Mouse (Mus musculus) macrophage (primary cell): ENCODE measurements around the gene Nfu1. TPM values are rescaled to one million over a fixed set of nuclear protein-coding genes. Genes with fewer than 3 reads are reported as not detected.
A peak's percentile ranks its signal among the peaks of the same experiment; 100 is the strongest.

Source experiments
- H3K27ac ChIP-seq: fragments of 350-480 bp; formaldehyde crosslinking; 2 replicates; pipeline ENCODE4 v1.9.0; 2021
- H3K36me3 ChIP-seq: fragments of 350-480 bp; formaldehyde crosslinking; 2 replicates; pipeline ENCODE4 v1.9.0; 2021; ENCODE audit errors: inconsistent target
- H3K4me3 ChIP-seq: fragments of 350-480 bp; formaldehyde crosslinking; 2 replicates; pipeline ENCODE4 v1.9.0; 2021; ENCODE audit errors: inconsistent target
- H3K79me2 ChIP-seq: fragments of 350-480 bp; formaldehyde crosslinking; 2 replicates; pipeline ENCODE4 v1.9.0; 2021; ENCODE audit errors: inconsistent target
- WGBS: methylation state at CpG from one replicate; pipeline ENCODE4 v1.1.7; 2026; ENCODE audit warnings: inconsistent platforms; ENCODE audit not compliant: missing documents; 5-methylcytosine and 5-hydroxymethylcytosine counted together
- polyA plus RNA-seq: library from polyadenylated mRNA; stranded (reverse); fragments of 250-400 nt; gene quantifications from 3 replicates; pipeline ENCODE4 v1.2.4, GENCODE M21; 2018; ENCODE audit warnings: inconsistent platforms
- total RNA-seq, 78 experiments: library from RNA; depleted of rRNA; stranded (reverse); fragments of 250-400 nt; gene quantifications; 1 replicate in 9 of 78; 2 replicates in 24 of 78; 3 replicates in 43 of 78; 4 replicates in 2 of 78; pipeline ENCODE4 v1.2.4; 2018; ENCODE audit warnings: inconsistent platforms in 56 of 78

The Nfu1 gene
- total RNA-seq (2018; cell fraction: chromatin; rRNA removed): 10 to 100 TPM; 24.3 to 91.9 (median 53.3) TPM
- 10 to 100 TPM; 43.7 to 93.9 (median 69.9) TPM for total RNA-seq (2018; cell fraction: cytosol; rRNA removed)
- total RNA-seq (2018; cell fraction: nucleus; rRNA removed): 10 to 100 TPM; 25.8 to 97.2 (median 46.9) TPM
- polyA plus RNA-seq: 59.1 to 127 TPM (median 70.7 TPM) in 3 replicates

DNA sequence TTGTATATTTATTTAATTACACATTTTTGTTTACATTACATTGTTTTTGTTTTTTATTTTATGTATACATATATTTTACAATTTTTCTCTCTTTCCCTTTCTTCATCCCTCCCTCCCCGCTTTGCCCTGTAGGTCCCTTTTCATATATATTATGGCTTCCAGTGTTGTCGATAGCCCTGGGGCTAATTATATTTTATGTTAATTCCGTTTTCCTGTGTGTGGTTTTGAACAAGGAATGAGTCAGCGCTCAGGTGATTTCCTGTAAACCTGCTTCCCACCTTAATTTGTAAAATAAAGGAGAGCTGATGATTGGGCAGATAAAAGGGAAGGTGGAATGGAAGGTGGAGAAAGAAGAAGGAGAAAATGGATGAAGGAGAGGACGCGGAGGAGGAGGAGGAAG is at the start of gene Nfu1:
TSS of gene Nfu1 (plus strand) at position 350 of the 400 bp plus-strand sequence.
- peaks cover 32% of the 10 kb centered on the region; the same call in 1 of the 2 replicates for H3K79me2 ChIP-seq
- peak within 1 kb of the TSS; percentile 97 for H3K27ac ChIP-seq
- H3K36me3 ChIP-seq: peaks cover 15% of the 10 kb centered on the region; the same call in 1 of the 2 replicates
- H3K4me3 ChIP-seq: peak within 1 kb of the TSS; percentile 86
- WGBS: 33% methylated on average over 6 of the region's 6 CpGs

- Histone ChIP-seq H3K79me2 (no peaks in the 10 kb centered on the region), H3K36me3 (peaks cover 82% of the 10 kb centered on the region), H3K4me3 (no peak overlapping the region), H3K27ac (no peak overlapping the region)
- 97% methylated on average over 7 of the region's 7 CpGs for WGBS
These were observed 44.9 kb upstream of the Nfu1 start for GRCm38 (mm10) chr6:86963987-86964685.

GRCm38 (mm10) chr6:86967166-86967565 is 41.9 kb upstream of the Nfu1 start:
- H3K27ac ChIP-seq: no peak overlapping the region
- peaks cover 76% of the 10 kb centered on the region for H3K36me3 ChIP-seq
- no peak overlapping the region for H3K4me3 ChIP-seq

DNA sequence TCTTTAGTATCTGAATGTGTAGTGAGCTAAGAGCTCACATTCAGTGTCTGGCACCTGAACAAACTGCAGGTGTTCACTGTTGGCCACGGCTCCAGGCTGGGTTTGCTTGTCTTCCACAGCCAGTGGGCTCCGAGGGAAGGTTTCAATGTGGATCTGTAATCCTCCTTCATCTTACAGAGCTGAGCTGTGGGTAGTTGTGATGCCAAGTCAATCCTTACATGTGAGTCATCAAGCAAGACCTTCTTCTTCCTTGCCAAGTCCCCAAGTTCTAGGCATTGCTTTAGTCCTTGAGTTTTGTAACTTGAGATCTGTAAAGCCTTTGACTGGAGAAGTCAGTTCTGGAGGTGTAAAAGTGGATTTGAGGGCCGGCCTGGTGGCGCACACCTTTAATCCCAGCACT is 35.1 kb upstream of the Nfu1 start:
- WGBS: 96% methylated on average over 4 of the region's 4 CpGs
- Histone ChIP-seq H3K4me3 (no peak overlapping the region), H3K79me2 (no peaks in the 10 kb centered on the region), H3K36me3 (peaks cover 25% of the 10 kb centered on the region), H3K27ac (no peak overlapping the region)

More at GRCm38 (mm10) chr6:86967166-86967565, 41.9 kb upstream of the Nfu1 start:
- no peaks in the 10 kb centered on the region for H3K79me2 ChIP-seq
- WGBS: 98% methylated on average over 2 of the region's 2 CpGs

GRCm38 (mm10) chr6:86978156-86978908 is 30.7 kb upstream of the Nfu1 start:
- WGBS: 92% methylated on average over 8 of the region's 8 CpGs
- peaks cover 7% of the 10 kb centered on the region; the same call in 1 of the 2 replicates for H3K36me3 ChIP-seq

DNA sequence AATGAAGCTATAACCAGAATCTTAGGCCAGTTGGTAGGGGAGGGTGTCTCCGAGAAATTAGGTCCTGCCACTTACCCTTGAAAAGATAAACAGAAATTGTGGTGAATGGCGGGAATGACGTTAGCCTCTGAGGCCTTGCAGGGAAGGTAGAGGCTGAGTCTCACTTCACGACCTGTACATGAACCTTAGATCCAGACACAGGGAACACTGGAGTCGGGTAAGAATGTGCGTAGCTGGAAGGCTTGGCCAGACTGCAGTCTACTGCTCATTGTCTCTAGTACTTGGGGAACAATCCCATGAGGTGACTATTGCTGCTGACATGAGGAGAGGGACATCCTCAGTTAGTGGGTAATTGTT is 30.1 kb upstream of the Nfu1 start:
- peaks cover 7% of the 10 kb centered on the region; the same call in 1 of the 2 replicates for H3K36me3 ChIP-seq
- H3K27ac ChIP-seq: no peak overlapping the region
- WGBS: 95% methylated on average over 6 of the region's 6 CpGs

More at GRCm38 (mm10) chr6:86978156-86978908, 30.7 kb upstream of the Nfu1 start:
- Histone ChIP-seq H3K4me3 (no peak overlapping the region), H3K79me2 (no peaks in the 10 kb centered on the region), H3K27ac (no peak overlapping the region)

GRCm38 (mm10) chr6:86981206-86981605 is 27.8 kb upstream of the Nfu1 start:
- no peak overlapping the region for H3K27ac ChIP-seq
- 95% methylated on average over 2 of the region's 2 CpGs for WGBS
- no peak overlapping the region for H3K4me3 ChIP-seq
- peaks cover 7% of the 10 kb centered on the region; the same call in 1 of the 2 replicates for H3K36me3 ChIP-seq
- H3K79me2 ChIP-seq: no peaks in the 10 kb centered on the region

More for the DNA sequence above, 30.1 kb upstream of the Nfu1 start:
- H3K79me2 ChIP-seq: no peaks in the 10 kb centered on the region
- no peak overlapping the region for H3K4me3 ChIP-seq

- Histone ChIP-seq H3K27ac (no peak overlapping the region), H3K4me3 (no peak overlapping the region), H3K79me2 (no peaks in the 10 kb centered on the region), H3K36me3 (0 out of 2 replicates have a peak, but pooled peaks cover 7% of the 10 kb centered on the region)
- WGBS: 94% methylated on average over 8 of the region's 8 CpGs
These were observed 23.5 kb upstream of the Nfu1 start for GRCm38 (mm10) chr6:86985314-86986106.

GRCm38 (mm10) chr6:86989576-86989975 is 19.5 kb upstream of the Nfu1 start:
- WGBS: 99% methylated on average over 6 of the region's 6 CpGs
- H3K36me3 ChIP-seq: no peaks in the 10 kb centered on the region; the same call in 1 of the 2 replicates
- no peaks in the 10 kb centered on the region for H3K79me2 ChIP-seq
- no peak overlapping the region for H3K27ac ChIP-seq
- H3K4me3 ChIP-seq: no peak overlapping the region

DNA sequence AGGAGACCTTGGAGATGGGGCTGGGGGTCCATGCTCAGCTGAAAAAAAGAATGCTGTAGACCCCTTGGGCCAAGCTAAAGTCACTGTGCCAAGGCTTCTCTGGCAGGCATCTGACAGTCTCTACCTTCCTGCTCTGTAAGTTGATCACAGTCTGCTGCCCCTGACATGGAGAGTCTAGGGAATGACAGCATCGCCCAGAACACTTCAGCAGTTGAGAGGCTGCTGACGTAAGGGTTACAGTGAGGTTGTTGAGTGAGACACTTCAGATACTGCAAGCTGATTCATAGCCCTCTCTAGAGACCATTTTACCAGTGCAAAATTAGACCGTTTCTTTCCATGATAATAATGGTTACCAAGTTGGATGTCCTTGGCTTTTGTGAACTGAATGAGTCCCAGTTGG is 18.0 kb upstream of the Nfu1 start:
- peaks cover 9% of the 10 kb centered on the region; the same call in 1 of the 2 replicates for H3K36me3 ChIP-seq

DNA sequence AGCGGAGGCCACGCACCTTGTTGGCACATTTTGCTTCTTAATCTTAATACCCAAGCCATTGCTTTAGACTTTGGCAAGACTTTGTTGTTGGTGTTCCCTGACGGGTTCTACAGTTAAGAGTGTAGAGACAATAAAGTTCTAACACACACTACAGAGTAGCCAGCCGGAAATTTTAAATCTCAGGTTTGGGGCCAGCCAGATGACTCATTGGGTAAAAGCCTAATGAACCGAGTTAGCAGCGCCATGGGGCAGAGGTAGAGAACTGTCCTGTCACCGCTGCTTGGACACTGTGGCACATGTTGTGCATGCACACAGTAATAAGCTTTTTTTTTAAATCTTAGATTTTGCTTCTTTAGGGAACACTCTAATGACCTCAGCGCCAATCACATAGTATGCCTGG is 16.7 kb upstream of the Nfu1 start:
- Histone ChIP-seq H3K4me3 (no peak overlapping the region), H3K36me3 (peaks cover 22% of the 10 kb centered on the region), H3K79me2 (no peaks in the 10 kb centered on the region), H3K27ac (no peak overlapping the region)
- WGBS: 95% methylated on average over 8 of the region's 8 CpGs

More for the DNA sequence above, 18.0 kb upstream of the Nfu1 start:
- Histone ChIP-seq H3K27ac (no peak overlapping the region), H3K79me2 (no peaks in the 10 kb centered on the region), H3K4me3 (no peak overlapping the region)
- 97% methylated on average over 3 of the region's 3 CpGs for WGBS

DNA sequence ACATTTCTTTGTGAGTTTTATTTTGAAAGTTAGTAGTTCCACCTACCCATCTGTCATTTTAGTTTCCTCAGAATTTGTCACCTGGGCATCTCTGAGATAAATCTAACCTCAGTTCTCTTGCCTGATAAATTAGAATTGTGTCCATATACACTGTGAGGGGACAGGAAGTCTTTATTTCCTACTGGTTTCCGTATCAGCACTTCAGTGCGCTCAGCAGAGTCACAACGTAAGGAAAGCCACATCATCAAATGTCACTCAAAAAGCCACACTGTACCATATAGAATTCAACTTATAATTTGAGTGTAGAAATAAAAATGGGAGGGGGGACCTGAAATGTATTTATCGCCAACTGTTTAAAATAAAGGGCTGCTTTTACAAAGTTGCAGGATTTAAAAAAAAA is 14.8 kb upstream of the Nfu1 start:
- 56% methylated on average over 4 of the region's 4 CpGs for WGBS
- Histone ChIP-seq H3K27ac (no peak overlapping the region), H3K36me3 (peaks cover 39% of the 10 kb centered on the region), H3K79me2 (no peaks in the 10 kb centered on the region), H3K4me3 (no peak overlapping the region)

- 92% methylated on average over 5 of the region's 5 CpGs for WGBS
- no peak overlapping the region for H3K4me3 ChIP-seq
- no peak overlapping the region for H3K27ac ChIP-seq
- H3K79me2 ChIP-seq: no peaks in the 10 kb centered on the region
- H3K36me3 ChIP-seq: peaks cover 39% of the 10 kb centered on the region
These were observed 12.3 kb upstream of the Nfu1 start for GRCm38 (mm10) chr6:86996629-86997307.

GRCm38 (mm10) chr6:86997360-86997759 is 11.7 kb upstream of the Nfu1 start:
- Histone ChIP-seq H3K36me3 (peaks cover 39% of the 10 kb centered on the region), H3K79me2 (no peaks in the 10 kb centered on the region), H3K27ac (no peak overlapping the region), H3K4me3 (no peak overlapping the region)
- 96% methylated on average over 6 of the region's 6 CpGs for WGBS
